Mouse (Mus musculus) layer of hippocampus, postnatal 14 days (tissue): ENCODE results near the gene Slc22a4. TPM values are rescaled to one million over a fixed set of nuclear protein-coding genes. Genes with fewer than 3 reads are reported as not detected.

ENCODE experiments used
- DNase-seq, 2 experiments: peaks; one replicate each; pipeline ENCODE4 v3.0.0; 2021 to 2022; ENCODE audit warnings: low spot score in 2 of 2, mixed read lengths in 1 of 2
- long read RNA-seq, 2 experiments: library from polyadenylated mRNA; stranded (forward); transcript quantifications; one replicate each; pipeline ENCODE4 v2.0.0; 2021
- total RNA-seq, 2 experiments: library from RNA; stranded (reverse); gene quantifications; 2 replicates each; pipeline ENCODE4 v1.2.3; 2021

Slc22a4 gene
- total RNA-seq, result 1 to 10 TPM; 7.2 to 7.3 TPM
- long read RNA-seq, experiment 1, transcript Slc22a4-201 (10 exons, 2,263 nt), result major isoform, 6 of 12 reads
- long read RNA-seq, experiment 1, partial matches to known transcripts, result 3 of 12 reads
- long read RNA-seq, experiment 1, other reads (novel, unspliced or antisense), result 3 of 12 reads
- long read RNA-seq, experiment 2, partial matches to known transcripts, result 2 of 8 reads
- long read RNA-seq, experiment 2, other reads (novel, unspliced or antisense), result 3 of 8 reads

DNA sequence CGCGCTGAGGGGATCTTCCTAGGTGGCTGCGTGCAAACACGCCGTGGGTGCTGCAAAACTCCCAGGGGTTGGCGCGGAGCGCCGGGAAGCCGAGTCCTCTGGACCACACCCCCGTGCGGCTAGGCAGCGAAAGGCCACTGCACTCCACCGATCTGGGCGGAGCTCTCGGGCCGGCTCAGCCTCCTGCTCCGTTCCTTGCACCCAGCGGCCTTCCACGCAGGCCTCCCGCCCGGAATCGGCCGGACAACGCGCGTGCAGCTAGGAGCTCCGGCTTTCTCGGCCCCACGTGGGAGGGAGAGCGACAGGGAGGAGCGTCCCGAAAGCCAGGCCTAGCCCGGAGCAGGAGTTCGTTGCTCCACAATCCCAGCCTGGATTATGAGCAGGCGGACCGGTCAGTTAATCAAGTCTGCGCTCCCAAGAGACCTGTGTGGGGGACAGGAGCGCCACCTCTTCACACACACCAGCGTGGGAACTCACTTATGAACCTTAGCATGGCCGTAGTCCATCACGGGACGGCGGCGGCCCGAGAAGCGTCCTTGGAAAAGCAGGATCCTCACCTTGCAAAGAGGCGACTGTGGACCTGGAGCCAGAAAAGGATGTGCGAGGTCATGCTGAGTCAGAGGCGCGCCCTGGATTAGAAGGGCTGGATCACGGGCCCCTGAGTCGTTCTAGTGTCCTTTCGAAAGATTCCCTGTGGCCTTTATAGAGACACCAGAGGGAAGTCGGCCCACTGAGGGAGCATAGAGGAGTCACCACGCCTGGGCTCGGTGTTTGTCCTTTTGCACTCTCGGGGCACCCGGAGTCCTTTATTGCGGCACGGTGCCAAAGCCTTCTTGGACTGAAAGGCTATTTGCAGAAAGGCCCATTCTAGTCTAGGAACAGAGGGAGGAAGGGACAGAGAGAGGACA lies at the start of gene Slc22a4:
Slc22a4 (minus strand) TSS at position 47 of the 908 bp plus-strand sequence.
- DNase-seq, result peak; percentile 57 to 60

- DNase-seq, result peak in 1 of 2 experiments; percentile 63
These were observed 48.2 kb upstream of the Slc22a4 start for GRCm38 (mm10) chr11:54076101-54076500.

GRCm38 (mm10) chr11:54075353-54075752 lies 47.5 kb upstream of the Slc22a4 start:
- DNase-seq, result no peak

DNA sequence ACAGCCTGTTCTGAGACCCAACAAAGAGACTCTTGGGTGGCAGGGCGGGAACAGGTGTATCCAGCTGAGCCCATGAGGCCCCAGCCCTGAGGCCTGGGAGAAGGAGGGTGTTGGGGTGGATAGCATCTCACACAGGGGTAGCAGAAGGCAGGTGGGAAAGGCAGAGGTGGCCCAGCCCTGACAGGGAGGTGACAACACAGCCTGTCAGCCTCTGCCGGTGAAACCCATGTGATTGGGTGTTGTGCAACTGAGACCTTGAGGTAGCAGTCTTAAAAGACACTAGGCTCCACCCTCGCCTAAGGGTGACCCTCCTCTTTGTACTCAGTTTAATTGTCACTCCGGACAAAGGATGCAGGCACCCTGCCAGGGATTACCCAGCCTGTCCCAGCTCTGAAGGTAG lies 45.4 kb upstream of the Slc22a4 start:
- DNase-seq, result no peak

DNA sequence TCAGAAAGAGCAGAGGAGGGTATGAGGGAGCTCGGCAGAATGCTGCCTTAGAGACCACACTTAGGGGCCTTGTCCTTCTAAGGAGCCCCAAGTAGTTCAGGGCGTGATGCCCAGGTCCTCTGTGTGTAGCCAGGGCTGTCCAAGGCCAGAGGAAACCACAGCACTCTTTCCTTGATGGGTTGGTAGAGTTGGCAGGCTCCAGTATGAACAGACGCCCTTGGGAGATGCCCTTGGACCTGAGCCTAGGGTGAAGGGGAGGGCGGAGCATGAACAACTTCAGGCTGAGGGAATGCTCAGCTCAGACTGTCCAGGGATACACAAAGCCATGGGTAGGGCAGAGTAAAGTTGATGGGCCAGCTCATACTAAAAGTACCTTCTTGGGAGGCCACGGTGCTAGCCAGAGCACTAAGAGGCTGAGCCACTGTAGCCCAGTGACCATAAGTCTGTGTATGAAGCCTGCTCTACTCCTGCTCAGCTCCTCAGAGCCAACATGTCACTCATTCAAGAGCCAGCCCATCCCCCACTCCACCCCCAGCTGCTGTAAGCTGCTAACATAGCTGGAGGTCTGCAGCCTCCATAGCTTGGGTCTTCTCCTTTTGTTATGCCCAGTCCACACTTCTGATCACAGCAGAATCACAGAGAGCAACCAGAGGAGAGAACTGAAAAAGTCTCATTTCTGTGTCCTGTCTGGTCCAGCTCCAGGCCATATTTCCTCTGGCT lies 44.0 kb upstream of the Slc22a4 start:
- no peak for DNase-seq

- DNase-seq, result no peak
These were observed 40.9 kb upstream of the Slc22a4 start, which contains the start of gene Pdlim4 for GRCm38 (mm10) chr11:54068520-54069371. Gene Pdlim4 (minus strand): TSS chr11:54069014.

DNA sequence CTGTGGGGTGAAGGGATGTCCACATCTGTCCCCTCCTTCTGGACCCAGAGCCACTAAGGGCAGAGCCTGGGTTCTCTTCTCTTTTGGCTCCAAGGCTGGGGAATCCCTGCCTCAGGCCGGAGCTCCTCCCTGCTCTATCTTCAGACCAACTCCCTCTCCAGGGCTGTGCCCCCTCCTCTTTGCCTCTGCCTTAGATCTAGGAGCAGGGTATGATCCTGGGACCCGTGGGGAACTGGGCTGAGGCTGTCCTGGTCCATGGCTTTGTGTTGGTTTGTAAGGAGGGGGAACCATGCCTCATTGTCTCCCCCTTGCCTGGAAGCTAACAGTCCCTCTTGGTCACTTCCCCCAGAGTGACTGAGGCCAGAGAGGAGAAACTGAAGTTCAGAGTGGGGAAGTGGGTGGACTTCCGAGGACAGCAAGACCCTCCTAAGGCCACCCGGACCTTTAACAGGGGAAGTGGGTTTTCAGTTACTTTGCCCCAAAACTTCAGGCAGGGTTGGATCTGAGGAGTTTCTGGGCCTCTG lies 40.2 kb upstream of the Slc22a4 start:
- DNase-seq, result no peak

- no peak for DNase-seq
These were observed 39.6 kb upstream of the Slc22a4 start for GRCm38 (mm10) chr11:54067318-54067995.

GRCm38 (mm10) chr11:54066400-54066799 lies 38.5 kb upstream of the Slc22a4 start:
- DNase-seq, result no peak

GRCm38 (mm10) chr11:54065915-54066178 lies 38.0 kb upstream of the Slc22a4 start:
- no peak for DNase-seq

DNA sequence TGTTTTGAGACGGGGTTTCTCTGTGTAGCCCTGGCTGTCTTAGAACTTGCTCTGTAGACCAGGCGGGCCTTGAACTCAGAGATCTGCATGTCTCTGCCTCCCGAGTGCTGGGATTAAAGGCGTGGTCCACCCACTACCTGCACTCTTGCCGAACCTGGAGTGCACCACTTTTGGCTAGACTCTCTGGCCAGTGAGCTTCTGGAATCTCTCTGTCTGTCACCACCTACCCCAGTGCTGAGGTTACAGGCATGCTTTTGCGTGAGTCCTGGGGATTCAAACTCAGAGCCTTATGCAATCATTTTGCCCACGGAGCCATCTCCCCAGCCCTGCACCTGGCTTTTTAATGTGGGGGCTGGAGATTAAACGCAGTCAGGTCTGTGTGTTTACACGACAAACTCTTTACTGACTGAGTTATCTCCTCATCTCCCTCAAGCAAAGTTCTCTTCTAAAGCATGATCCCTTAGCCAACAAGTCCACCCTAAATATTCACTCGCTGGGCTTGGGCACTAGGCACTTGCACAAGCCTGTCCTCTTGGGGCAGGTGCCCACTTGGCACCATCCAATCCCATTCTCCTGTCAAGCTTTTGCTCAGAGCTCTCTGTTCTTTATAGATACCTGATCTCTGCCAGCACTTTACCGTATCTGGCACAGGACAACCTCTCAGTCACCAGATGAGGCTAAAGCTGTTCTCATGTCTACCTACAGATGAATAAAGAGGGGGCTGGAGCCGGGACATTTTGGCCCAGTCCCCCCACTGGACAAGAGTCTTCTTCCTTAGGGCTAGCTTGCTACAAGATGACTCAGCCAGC lies 37.4 kb upstream of the Slc22a4 start:
- no peak for DNase-seq

DNA sequence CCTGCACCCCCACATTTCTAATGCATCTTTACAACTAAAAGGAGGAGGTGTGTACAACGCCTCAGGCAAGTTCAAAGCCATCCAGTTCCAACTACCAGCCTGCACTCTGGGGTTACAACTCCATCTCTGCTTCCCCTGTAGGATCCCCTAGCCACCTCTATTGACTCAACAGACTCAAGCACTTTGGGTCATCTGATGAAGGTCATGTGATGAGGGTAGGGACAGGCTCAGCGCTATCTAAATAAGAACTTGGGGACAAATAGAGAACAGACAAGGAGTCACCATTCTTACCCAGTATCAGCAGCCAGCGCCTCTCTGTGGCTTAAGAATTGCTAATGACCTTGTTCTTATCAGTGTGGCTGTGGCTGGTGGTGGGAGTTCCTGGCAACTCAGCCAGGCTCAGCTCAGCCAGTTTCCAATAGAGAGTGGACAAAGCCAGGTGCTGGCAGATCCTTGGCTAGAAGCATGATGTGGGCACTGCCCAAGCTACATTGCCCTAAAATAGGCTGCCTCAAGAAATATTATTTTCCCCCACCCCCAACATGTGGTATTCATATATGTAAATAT lies 36.6 kb upstream of the Slc22a4 start:
- DNase-seq, result no peak

DNA sequence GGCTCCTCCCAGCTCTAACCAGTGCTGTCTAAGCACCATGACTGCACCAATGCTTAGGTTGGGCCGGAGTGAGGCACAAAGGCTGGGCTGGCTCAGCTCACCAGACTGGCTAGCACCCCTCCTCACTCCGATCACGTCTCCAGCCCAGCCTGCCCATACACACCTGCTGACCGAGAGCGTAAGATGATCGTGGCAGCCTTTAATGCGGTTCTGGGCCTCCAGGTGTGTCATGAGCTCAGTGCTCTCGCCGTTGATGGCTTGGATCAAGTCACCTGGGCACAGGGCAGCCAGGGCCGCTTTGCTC lies 35.5 kb upstream of the Slc22a4 start:
- DNase-seq, result no peak

DNA sequence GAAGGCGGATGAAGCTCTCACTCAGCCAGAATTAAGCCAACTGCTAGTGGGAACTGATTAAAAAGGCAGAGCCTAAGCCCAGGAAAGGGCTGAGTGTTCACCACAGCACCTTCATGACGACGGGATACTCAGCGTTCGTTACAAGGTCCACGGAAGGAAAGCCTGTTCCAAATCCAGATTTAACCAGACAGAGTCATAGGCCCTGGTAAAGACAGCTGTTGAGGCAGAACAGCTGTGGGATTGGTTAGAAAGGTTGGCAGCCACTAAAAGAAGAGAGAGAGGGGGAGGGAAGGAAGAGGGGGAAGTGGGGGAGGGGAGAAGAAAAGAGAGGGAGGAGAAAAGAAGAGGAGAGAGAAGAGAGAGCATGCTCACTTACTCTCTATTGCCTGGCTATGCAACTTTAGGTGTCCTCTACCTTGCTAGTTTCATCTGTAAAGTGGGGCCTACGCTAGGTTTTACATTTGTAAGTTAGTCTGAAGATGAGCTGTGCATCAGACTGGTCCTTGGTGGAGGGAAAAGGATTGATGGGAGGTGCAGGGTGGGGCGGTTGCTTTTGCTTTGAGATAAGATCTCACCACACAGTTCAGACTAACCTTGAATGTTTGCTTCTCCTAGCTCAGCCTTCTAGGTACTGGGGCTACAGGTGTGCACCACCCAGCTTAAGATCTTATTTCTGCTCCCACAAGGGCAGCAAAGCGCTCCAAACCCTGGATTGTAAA lies 35.0 kb upstream of the Slc22a4 start:
- no peak for DNase-seq

DNA sequence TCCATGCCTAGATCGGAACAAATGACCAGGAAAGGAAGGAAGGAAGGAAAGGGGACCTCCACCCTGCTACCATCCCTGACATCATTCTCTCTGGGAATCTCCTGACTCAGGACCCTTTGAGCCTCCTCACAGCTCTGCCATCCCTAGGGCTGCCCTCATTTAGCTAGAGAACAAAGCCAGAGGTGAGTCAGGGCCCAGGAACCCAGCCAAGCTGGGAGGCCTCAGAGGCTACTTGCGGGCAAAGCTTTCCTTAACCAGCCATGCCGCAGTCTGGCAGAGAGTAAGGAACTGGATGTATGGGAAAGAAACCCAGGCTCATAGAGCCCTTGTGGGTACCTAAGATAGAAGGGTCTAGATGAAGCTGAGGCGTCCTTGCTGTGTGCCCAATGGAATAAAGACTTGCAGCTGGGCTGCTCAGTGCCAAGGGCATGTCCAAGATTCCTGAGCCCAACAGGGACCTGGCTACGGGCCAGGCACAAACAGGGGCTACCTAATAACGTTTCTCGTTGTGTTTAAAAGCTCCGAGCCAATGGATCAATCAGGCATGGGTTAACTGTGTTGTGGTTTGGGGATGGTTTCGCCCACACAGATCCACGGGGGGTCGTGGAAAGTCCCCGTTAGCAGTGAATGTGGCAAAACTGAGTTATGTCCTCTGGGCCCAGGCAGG lies 34.3 kb upstream of the Slc22a4 start:
- no peak for DNase-seq

DNA sequence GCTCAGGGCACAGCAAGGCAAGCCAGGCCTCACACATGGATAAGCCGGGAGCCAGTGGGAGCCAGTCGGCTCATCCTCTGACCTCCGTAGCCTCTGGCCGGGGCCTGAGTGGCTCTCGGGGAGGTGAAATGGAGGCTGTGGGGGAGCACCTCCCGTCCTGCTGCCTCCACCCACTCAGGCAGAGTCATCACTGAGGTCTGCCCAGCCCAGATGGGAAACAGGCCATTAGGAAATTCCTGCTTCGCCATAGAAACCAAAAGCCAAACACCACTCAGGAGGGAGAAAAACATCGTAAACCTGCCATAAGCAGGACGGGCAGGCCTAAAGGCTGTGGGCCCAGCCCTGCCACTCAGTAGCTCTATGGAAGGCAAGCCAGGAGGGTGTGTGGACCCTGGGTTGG lies 32.4 kb upstream of the Slc22a4 start:
- no peak for DNase-seq

DNA sequence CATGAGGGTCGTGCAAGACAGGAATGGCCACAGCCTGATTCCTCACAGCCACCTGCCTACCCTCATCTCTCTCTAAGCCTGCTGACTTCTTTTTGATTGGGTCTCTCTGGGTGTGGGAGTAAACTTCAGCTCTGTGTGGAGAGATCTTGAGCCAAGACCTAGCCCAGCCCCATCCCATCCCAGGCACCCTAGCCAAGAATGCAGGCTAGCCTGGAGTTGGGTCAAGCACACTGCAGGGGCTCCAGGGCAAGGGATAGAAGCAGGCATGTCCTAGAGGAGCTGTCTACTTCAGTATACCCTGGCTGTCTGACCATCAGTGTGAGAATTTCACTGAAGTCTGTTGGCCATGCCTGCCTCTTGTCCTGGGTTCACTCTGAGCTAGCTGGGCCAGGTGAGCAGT lies 31.6 kb upstream of the Slc22a4 start:
- no peak for DNase-seq

DNA sequence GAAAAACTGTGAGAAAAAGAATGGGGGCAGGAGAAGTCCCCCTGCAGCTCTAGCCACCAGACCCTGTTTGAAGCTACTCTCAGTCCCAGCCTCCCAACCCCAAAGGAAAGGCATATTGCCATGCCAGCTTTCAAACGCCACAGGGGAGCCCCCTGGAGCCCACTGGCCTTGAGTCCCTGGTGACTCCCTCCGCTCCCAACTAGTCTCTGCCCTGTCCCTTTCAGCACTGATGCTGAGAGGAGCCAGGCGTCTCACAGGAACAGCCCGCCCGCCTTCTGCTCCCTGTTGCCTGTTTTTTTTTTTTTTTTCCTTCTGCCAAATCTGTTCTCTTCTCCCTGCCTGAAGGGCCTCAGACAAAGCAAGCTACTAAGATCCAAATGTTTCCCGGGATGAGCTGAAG lies 30.8 kb upstream of the Slc22a4 start:
- peak; percentile 58 to 69 for DNase-seq
